Mouse (Mus musculus): ENCODE data around the gene Rims3. TPM values are rescaled to one million over a fixed set of nuclear protein-coding genes. Genes with fewer than 3 reads are reported as not detected.
A peak's percentile ranks its signal among the peaks of the same experiment; 100 is the strongest.

Rims3 gene
- total and polyA plus RNA-seq, 3 experiments = 0.16 TPM; not detected in 2

- Histone ChIP-seq H3K4me1 (ENCODE audit: insufficient read depth, low read depth, low read length) (no peaks in the 10 kb centered on the region; the same call in 1 of the 2 replicates), H3K36me3 (replicated peaks) (no peaks in the 10 kb centered on the region), H3K4me3 (ENCODE audit: low read depth, low read length) (no peak overlapping the region), H3K27me3 (ENCODE audit: insufficient read depth, low read length) (peaks cover 32% of the 10 kb centered on the region), H3K9me3 (replicated peaks) (no peaks in the 10 kb centered on the region)
- no peak for TF ChIP-seq POLR2AphosphoS5 (IDR thresholded peaks at IDR 0.05; ENCODE audit: insufficient replicate concordance, low read depth, low read length)
- no peak for TF ChIP-seq CTCF (IDR thresholded peaks at IDR 0.05; ENCODE audit: low read depth, low read length)
- TF ChIP-seq GATA2 (IDR thresholded peaks at IDR 0.05; ENCODE audit: borderline replicate concordance, low read depth, low read length) = no peak
- TF ChIP-seq TAL1 (conservative IDR thresholded peaks at IDR 0.05; ENCODE audit: low read depth, low read length) = no peak
- no peak for TF ChIP-seq GATA1 (IDR thresholded peaks at IDR 0.05; ENCODE audit: borderline replicate concordance, low read length)
- ATAC-seq (ENCODE audit: extremely low read depth, insufficient number of reproducible peaks, low FRiP score, poor library complexity, severe bottlenecking) (peak; percentile 49; the same call in 1 of the 2 replicates), DNase-seq (ENCODE audit: low spot score) (peak; percentile 59)
Measured at GRCm38 (mm10) chr4:120866211-120866610, 11.6 kb downstream of the Rims3 start.

DNA sequence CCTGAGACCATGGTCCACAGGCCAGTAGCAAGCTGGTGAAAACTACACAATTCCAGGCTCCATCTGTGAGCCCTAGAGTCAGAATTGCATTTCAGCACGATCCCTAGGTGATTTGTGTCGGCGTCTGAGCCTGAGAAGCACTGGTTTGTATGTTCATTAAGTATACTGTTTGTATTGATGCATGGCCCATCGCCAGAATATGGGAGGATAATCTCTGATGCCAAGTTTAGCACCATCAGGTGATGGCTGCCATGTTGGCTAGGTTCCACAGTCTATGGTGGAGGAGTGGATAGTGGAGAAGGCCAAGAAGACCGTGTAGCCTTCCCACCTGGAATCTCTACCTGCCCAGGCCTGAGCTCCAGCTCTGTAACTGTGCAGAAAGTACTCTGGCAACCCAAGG lies 13.6 kb downstream of the Rims3 start:
- no peaks in the 10 kb centered on the region for H3K36me3 ChIP-seq (replicated peaks)
- no peaks in the 10 kb centered on the region; the same call in 1 of the 2 replicates for H3K4me1 ChIP-seq (ENCODE audit: insufficient read depth, low read depth, low read length)
- ATAC-seq (ENCODE audit: extremely low read depth, insufficient number of reproducible peaks, low FRiP score, poor library complexity, severe bottlenecking) = no peak
- no peak for TF ChIP-seq TAL1 (conservative IDR thresholded peaks at IDR 0.05; ENCODE audit: low read depth, low read length)
- TF ChIP-seq GATA1 (IDR thresholded peaks at IDR 0.05; ENCODE audit: borderline replicate concordance, low read length) = no peak
- TF ChIP-seq GATA2 (IDR thresholded peaks at IDR 0.05; ENCODE audit: borderline replicate concordance, low read depth, low read length) = no peak
- TF ChIP-seq POLR2AphosphoS5 (IDR thresholded peaks at IDR 0.05; ENCODE audit: insufficient replicate concordance, low read depth, low read length) = no peak
- TF ChIP-seq CTCF (IDR thresholded peaks at IDR 0.05; ENCODE audit: low read depth, low read length) = no peak
- H3K9me3 ChIP-seq (replicated peaks) = no peaks in the 10 kb centered on the region
- H3K4me3 ChIP-seq (ENCODE audit: low read depth, low read length) = no peak overlapping the region
- H3K27me3 ChIP-seq (ENCODE audit: insufficient read depth, low read length) = peaks cover 37% of the 10 kb centered on the region
- DNase-seq (ENCODE audit: low spot score) = no peak

DNA sequence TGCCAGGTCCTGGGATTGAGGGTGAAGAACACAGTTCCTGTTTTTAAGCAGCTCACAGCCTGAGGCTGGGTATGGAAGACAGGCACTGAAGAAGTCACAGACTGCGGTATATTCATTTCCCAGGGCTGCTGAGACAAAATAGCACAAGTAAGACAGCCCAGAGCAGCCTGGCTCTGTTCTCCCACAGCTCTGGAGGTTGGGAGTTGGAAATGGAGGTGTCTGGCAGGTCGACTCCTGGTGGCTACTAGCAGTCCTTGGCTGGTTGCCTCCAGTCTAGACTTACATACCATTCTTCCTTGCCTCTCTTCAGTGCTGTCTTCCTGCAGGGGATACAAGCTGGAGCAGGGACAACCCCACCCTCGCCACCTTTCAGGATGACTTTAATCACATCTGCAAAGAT lies 14.4 kb downstream of the Rims3 start:
- H3K27me3 ChIP-seq (ENCODE audit: insufficient read depth, low read length) = peaks cover 45% of the 10 kb centered on the region
- TF ChIP-seq GATA1 (IDR thresholded peaks at IDR 0.05; ENCODE audit: borderline replicate concordance, low read length) = no peak
- no peak for TF ChIP-seq TAL1 (conservative IDR thresholded peaks at IDR 0.05; ENCODE audit: low read depth, low read length)
- no peak for TF ChIP-seq CTCF (IDR thresholded peaks at IDR 0.05; ENCODE audit: low read depth, low read length)
- TF ChIP-seq POLR2AphosphoS5 (IDR thresholded peaks at IDR 0.05; ENCODE audit: insufficient replicate concordance, low read depth, low read length) = no peak
- H3K36me3 ChIP-seq (replicated peaks) = no peaks in the 10 kb centered on the region
- no peak for ATAC-seq (ENCODE audit: extremely low read depth, insufficient number of reproducible peaks, low FRiP score, poor library complexity, severe bottlenecking)
- DNase-seq (ENCODE audit: low spot score) = no peak
- no peaks in the 10 kb centered on the region for H3K9me3 ChIP-seq (replicated peaks)
- no peak overlapping the region for H3K4me3 ChIP-seq (ENCODE audit: low read depth, low read length)
- no peaks in the 10 kb centered on the region; the same call in 1 of the 2 replicates for H3K4me1 ChIP-seq (ENCODE audit: insufficient read depth, low read depth, low read length)

DNA sequence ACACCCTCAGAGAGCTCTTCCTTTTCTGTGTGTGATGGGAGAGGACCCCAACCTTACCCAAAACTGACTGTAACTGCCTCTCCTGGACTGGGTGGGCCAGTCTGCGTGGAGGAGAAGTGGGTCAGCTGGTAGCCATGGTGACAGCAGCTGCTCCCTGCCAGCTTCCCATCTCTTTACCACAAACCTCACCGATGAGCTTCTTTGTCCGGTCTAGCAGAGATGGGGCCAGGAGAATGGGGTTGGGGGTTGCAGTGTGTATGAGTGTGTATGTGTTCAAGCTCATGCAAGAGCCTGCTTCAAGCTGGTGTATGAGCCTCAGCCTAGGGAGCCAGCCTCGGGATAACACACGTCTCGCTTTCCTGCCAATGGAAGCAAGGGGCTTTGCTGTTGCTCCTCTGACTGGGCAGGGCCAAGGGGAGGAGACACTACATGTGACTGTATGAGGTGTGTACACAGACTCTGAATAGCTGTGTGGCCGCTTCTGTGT lies 15.7 kb downstream of the Rims3 start:
- DNase-seq (ENCODE audit: low spot score) (no peak), ATAC-seq (ENCODE audit: extremely low read depth, insufficient number of reproducible peaks, low FRiP score, poor library complexity, severe bottlenecking) (no peak)
- Histone ChIP-seq H3K27me3 (ENCODE audit: insufficient read depth, low read length) (peaks cover 51% of the 10 kb centered on the region), H3K9me3 (replicated peaks) (no peaks in the 10 kb centered on the region), H3K36me3 (replicated peaks) (no peaks in the 10 kb centered on the region), H3K4me1 (ENCODE audit: insufficient read depth, low read depth, low read length) (no peaks in the 10 kb centered on the region; the same call in 1 of the 2 replicates), H3K4me3 (ENCODE audit: low read depth, low read length) (no peak overlapping the region)
- TF ChIP-seq GATA1 (IDR thresholded peaks at IDR 0.05; ENCODE audit: borderline replicate concordance, low read length) (no peak), TAL1 (conservative IDR thresholded peaks at IDR 0.05; ENCODE audit: low read depth, low read length) (no peak), GATA2 (IDR thresholded peaks at IDR 0.05; ENCODE audit: borderline replicate concordance, low read depth, low read length) (no peak), CTCF (IDR thresholded peaks at IDR 0.05; ENCODE audit: low read depth, low read length) (no peak)

- TF ChIP-seq TAL1 (conservative IDR thresholded peaks at IDR 0.05; ENCODE audit: low read depth, low read length) = no peak
- TF ChIP-seq CTCF (IDR thresholded peaks at IDR 0.05; ENCODE audit: low read depth, low read length) = no peak
- TF ChIP-seq GATA2 (IDR thresholded peaks at IDR 0.05; ENCODE audit: borderline replicate concordance, low read depth, low read length) = no peak
- TF ChIP-seq POLR2AphosphoS5 (IDR thresholded peaks at IDR 0.05; ENCODE audit: insufficient replicate concordance, low read depth, low read length) = no peak
- no peak for TF ChIP-seq GATA1 (IDR thresholded peaks at IDR 0.05; ENCODE audit: borderline replicate concordance, low read length)
Measured at GRCm38 (mm10) chr4:120875961-120876360, 21.3 kb downstream of the Rims3 start.

DNA sequence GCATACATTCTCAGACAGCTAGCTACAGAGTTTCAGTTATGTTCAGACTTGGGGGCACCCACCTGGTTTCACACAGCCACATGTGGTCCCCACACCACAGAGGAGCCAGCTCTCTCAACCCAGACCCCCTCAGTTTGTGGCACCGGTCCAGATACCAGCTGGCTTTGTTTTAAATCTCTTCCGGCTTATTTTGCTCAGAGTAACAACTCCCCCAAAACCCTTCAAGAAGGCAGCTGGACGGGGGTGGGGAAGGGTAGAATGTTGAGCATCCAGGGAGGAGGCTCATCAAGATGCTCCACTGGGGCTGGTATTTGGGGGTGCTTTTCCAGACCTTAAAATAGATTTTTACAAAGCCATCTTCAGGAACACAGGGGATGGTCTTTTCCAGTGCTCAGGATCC lies 24.1 kb downstream of the Rims3 start:
- TF ChIP-seq TAL1 (conservative IDR thresholded peaks at IDR 0.05; ENCODE audit: low read depth, low read length) (no peak), CTCF (IDR thresholded peaks at IDR 0.05; ENCODE audit: low read depth, low read length) (no peak), POLR2AphosphoS5 (IDR thresholded peaks at IDR 0.05; ENCODE audit: insufficient replicate concordance, low read depth, low read length) (no peak), GATA2 (IDR thresholded peaks at IDR 0.05; ENCODE audit: borderline replicate concordance, low read depth, low read length) (no peak), GATA1 (IDR thresholded peaks at IDR 0.05; ENCODE audit: borderline replicate concordance, low read length) (no peak)
- H3K4me3 ChIP-seq (ENCODE audit: low read depth, low read length) = no peak overlapping the region
- DNase-seq (ENCODE audit: low spot score) = no peak
- no peaks in the 10 kb centered on the region for H3K9me3 ChIP-seq (replicated peaks)
- peaks cover 40% of the 10 kb centered on the region for H3K27me3 ChIP-seq (ENCODE audit: insufficient read depth, low read length)
- H3K4me1 ChIP-seq (ENCODE audit: insufficient read depth, low read depth, low read length) = peaks cover 5% of the 10 kb centered on the region; the same call in 1 of the 2 replicates
- no peaks in the 10 kb centered on the region for H3K36me3 ChIP-seq (replicated peaks)
- ATAC-seq (ENCODE audit: extremely low read depth, insufficient number of reproducible peaks, low FRiP score, poor library complexity, severe bottlenecking) = no peak

More at GRCm38 (mm10) chr4:120875961-120876360, 21.3 kb downstream of the Rims3 start:
- 0 out of 2 replicates have a peak, but pooled peaks cover under 1% of the 10 kb centered on the region for H3K4me1 ChIP-seq (ENCODE audit: insufficient read depth, low read depth, low read length)
- DNase-seq (ENCODE audit: low spot score) = no peak
- H3K4me3 ChIP-seq (ENCODE audit: low read depth, low read length) = no peak overlapping the region
- no peaks in the 10 kb centered on the region for H3K9me3 ChIP-seq (replicated peaks)
- H3K36me3 ChIP-seq (replicated peaks) = no peaks in the 10 kb centered on the region
- H3K27me3 ChIP-seq (ENCODE audit: insufficient read depth, low read length) = peaks cover 40% of the 10 kb centered on the region
- ATAC-seq (ENCODE audit: extremely low read depth, insufficient number of reproducible peaks, low FRiP score, poor library complexity, severe bottlenecking) = no peak
